Mouse (Mus musculus): ENCODE results near the gene Slu7.

Gene Slu7

GRCm38 (mm10) chr11:43433254-43434023 lies at the start of gene Slu7:
TSS of gene Slu7 (plus strand) at chr11:43433744.
- DNase-seq (ENCODE audit: inconsistent age in 2 of 2, low spot score in 1 of 2) = peak; percentile 80 to 92

- DNase-seq (ENCODE audit: inconsistent age in 2 of 2, low spot score in 1 of 2) = peak; percentile 48 to 85
Measured at GRCm38 (mm10) chr11:43385055-43385649, 48.4 kb upstream of the Slu7 start.

GRCm38 (mm10) chr11:43385716-43386115 lies 47.8 kb upstream of the Slu7 start:
- DNase-seq (ENCODE audit: inconsistent age in 2 of 2, low spot score in 1 of 2) = peak in 1 of 2 experiments; percentile 6

- no peak for DNase-seq (ENCODE audit: inconsistent age in 2 of 2, low spot score in 1 of 2)
Measured at GRCm38 (mm10) chr11:43387004-43387880, 46.3 kb upstream of the Slu7 start.

GRCm38 (mm10) chr11:43388122-43389097 lies 45.1 kb upstream of the Slu7 start:
- no peak for DNase-seq (ENCODE audit: inconsistent age in 2 of 2, low spot score in 1 of 2)

GRCm38 (mm10) chr11:43389118-43389517 lies 44.4 kb upstream of the Slu7 start:
- no peak for DNase-seq (ENCODE audit: inconsistent age in 2 of 2, low spot score in 1 of 2)

GRCm38 (mm10) chr11:43392757-43393156 lies 40.8 kb upstream of the Slu7 start:
- DNase-seq (ENCODE audit: inconsistent age in 2 of 2, low spot score in 1 of 2) = no peak

GRCm38 (mm10) chr11:43393325-43393724 lies 40.2 kb upstream of the Slu7 start:
- no peak for DNase-seq (ENCODE audit: inconsistent age in 2 of 2, low spot score in 1 of 2)

GRCm38 (mm10) chr11:43395073-43395948 lies 38.2 kb upstream of the Slu7 start:
- DNase-seq (ENCODE audit: inconsistent age in 2 of 2, low spot score in 1 of 2) = peak in 1 of 2 experiments; percentile 37

- DNase-seq (ENCODE audit: inconsistent age in 2 of 2, low spot score in 1 of 2) = no peak
Measured at GRCm38 (mm10) chr11:43396246-43396645, 37.3 kb upstream of the Slu7 start.

GRCm38 (mm10) chr11:43396672-43397071 lies 36.9 kb upstream of the Slu7 start:
- no peak for DNase-seq (ENCODE audit: inconsistent age in 2 of 2, low spot score in 1 of 2)

GRCm38 (mm10) chr11:43399297-43399696 lies 34.2 kb upstream of the Slu7 start:
- no peak for DNase-seq (ENCODE audit: inconsistent age in 2 of 2, low spot score in 1 of 2)

- no peak for DNase-seq (ENCODE audit: inconsistent age in 2 of 2, low spot score in 1 of 2)
Measured at GRCm38 (mm10) chr11:43400131-43400530, 33.4 kb upstream of the Slu7 start.

GRCm38 (mm10) chr11:43404150-43404807 lies 29.3 kb upstream of the Slu7 start:
- DNase-seq (ENCODE audit: inconsistent age in 2 of 2, low spot score in 1 of 2) = no peak

GRCm38 (mm10) chr11:43408888-43409287 lies 24.7 kb upstream of the Slu7 start:
- no peak for DNase-seq (ENCODE audit: inconsistent age in 2 of 2, low spot score in 1 of 2)

- DNase-seq (ENCODE audit: inconsistent age in 2 of 2, low spot score in 1 of 2) = no peak
Measured at GRCm38 (mm10) chr11:43410291-43410690, 23.3 kb upstream of the Slu7 start.

GRCm38 (mm10) chr11:43411413-43411812 lies 22.1 kb upstream of the Slu7 start:
- DNase-seq (ENCODE audit: inconsistent age in 2 of 2, low spot score in 1 of 2) = peak; percentile 53 to 88

GRCm38 (mm10) chr11:43412771-43413451 lies 20.6 kb upstream of the Slu7 start:
- peak; percentile 52 to 89 for DNase-seq (ENCODE audit: inconsistent age in 2 of 2, low spot score in 1 of 2)
